Mouse (Mus musculus): Measurements from ENCODE around the gene Zfp976.
"Not testable (repeated sequence)": the region's sequence is repeated elsewhere in the genome, so short reads cannot be mapped to it uniquely, and the experiment has no call there.

The Zfp976 gene

GRCm38 (mm10) chr7:42642152-42643115, at the start of gene Zfp976:
Zfp976 (minus strand) TSS chr7:42642588.
- DNase-seq, result peak; percentile 81

GRCm38 (mm10) chr7:42680081-42680480, 37.7 kb upstream of the Zfp976 start:
- not testable (repeated sequence) for DNase-seq

- not testable (repeated sequence) for DNase-seq
Measured at GRCm38 (mm10) chr7:42679646-42680045, 37.3 kb upstream of the Zfp976 start.

DNA sequence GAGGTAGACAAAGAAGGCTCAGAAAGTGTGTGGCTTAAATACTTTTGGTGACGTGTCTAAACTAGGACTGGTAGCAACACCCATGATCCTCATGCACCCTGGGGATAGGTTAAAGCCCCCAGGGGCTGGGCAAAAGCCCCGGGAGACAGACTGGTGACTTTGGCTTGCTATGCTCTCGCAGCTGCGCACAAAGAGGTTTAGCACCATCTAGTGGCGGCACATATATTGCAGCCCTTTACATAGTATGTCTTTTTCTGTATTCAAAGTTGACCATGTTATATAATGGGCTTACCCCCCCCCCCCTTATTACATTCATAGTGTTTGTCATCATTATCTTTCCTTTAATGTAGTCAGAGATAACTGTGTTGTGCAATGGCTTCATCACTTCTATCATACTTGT, 17.8 kb upstream of the Zfp976 start:
- peak in 1 of 2 experiments; percentile 1 for DNase-seq

DNA sequence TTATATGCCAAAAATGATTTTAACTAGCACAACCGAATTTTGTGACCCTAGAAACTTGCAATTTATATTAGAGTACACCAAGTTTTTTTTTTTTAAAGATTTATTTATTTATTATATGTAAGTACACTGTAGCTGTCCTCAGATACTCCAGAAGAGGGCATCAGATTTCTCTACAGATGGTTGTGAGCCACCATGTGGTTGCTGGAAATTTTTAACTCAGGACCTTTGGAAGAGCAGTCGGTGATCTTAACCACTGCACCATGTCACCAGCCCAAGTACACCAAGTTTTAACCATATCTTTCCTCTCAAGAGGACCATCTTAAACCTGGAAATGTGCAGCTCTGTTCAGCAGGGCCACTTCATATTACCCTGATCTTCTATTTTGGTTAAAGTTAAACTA, 12.8 kb upstream of the Zfp976 start:
- not testable (repeated sequence) for DNase-seq

DNA sequence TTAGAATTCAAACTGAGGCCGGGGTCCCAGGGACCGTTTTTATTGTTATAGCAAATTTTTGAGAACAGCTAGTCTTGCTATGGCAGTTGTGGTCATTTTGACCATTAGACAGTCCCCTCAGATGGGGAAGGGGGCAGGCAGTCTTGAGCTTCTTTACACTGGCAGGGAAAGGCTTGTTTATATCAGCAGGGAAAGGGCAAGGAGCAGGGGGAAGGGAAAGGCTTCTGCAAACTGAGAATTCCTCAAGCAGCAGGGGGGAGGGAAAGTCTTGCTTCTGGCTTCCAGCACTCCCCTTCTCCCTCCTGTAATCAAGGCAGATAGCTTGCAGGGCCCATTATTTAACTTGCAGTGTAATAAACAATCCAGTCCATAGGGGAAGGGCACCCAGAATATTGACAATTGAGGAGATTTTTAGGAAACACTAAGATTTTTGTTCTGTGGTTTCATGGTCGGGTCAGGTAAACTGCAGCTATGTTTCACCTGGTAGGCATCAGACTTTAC, 782 bp upstream of the Zfp976 start:
- DNase-seq, result not testable (repeated sequence)

GRCm38 (mm10) chr7:42631031-42631430, 11.4 kb downstream of the Zfp976 start:
- DNase-seq, result not testable (repeated sequence)

DNA sequence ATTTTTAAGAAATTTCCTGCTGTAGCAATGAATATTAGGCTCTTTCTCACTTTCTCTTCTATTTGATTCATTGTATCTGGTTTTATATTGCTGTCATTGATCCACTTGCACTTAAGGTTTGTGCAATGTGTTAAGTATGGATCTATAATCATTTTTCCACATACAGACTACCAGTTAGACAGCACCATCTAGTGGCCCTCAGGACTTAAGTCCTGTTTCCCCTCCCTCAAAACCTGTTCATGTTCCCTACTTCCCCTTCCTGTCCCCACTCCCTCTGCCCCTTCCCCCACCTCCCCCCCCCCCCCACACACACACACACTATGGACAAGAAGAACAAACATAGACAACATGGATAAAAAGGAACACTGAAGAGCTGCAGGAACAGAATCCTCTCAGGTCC, 46.7 kb downstream of the Zfp976 start:
- DNase-seq, result not testable (repeated sequence)

- not testable (repeated sequence) for DNase-seq
Measured at GRCm38 (mm10) chr7:42592413-42592812, 50.0 kb downstream of the Zfp976 start, which contains the start of gene Zfp977. Zfp977 (minus strand) TSS chr7:42592547.

GRCm38 (mm10) chr7:42591311-42591710, 51.1 kb downstream of the Zfp976 start:
- not testable (repeated sequence) for DNase-seq

DNA sequence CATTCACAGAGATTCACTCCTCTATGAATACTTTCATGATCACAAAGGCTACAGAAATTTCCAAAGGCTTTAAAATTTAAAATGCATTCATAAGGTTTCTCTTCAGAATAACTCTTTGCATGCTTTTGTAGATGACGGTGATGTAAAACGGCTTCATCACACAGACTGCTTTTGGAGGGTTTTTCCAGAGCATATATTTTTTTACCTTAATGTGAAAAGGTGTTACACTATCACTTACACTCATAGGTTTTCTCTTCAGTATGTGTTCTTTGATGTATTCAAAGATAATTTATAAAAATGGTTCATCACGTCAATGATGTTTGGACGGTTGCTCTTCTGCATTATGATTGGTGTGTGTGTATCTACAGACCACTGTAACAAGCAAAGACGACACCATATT, 63.9 kb downstream of the Zfp976 start, which contains the start of gene Gm21028:
TSS of gene Gm21028 (minus strand) at position 101 of the 400 bp plus-strand sequence.
- DNase-seq, result no peak
